Mouse (Mus musculus): Measurements from ENCODE around the gene Olfr1220. TPM values are rescaled to one million over a fixed set of nuclear protein-coding genes. Genes with fewer than 3 reads are reported as not detected.

Olfr1220 gene
- polyA plus RNA-seq (2014; fragmentation: Illumina TruSeq; extraction: RNeasy Lipid Tissue Mini Kit (QIAGEN cat#74804)): not detected

GRCm38 (mm10) chr2:89106735-89107134 lies at the start of gene Olfr1220:
Olfr1220 (minus strand) TSS chr2:89106835.

GRCm38 (mm10) chr2:89151460-89151859 lies 44.8 kb upstream of the Olfr1220 start, which contains the start of gene Olfr1223:
Olfr1223 (minus strand) TSS chr2:89151560.

GRCm38 (mm10) chr2:89132954-89133353 lies 26.3 kb upstream of the Olfr1220 start, which contains the start of gene Olfr1222:
Olfr1222 (minus strand) TSS chr2:89133054.

GRCm38 (mm10) chr2:89117183-89117582 lies 10.5 kb upstream of the Olfr1220 start, which contains the start of gene Olfr1221:
Olfr1221 (minus strand) TSS chr2:89117283.

GRCm38 (mm10) chr2:89083413-89083812 lies 23.2 kb downstream of the Olfr1220 start, which contains the start of gene Olfr1219:
Olfr1219 (minus strand) TSS chr2:89083513.

GRCm38 (mm10) chr2:89061087-89061486 lies 45.5 kb downstream of the Olfr1220 start, which contains the start of gene Olfr1218:
Olfr1218 (minus strand) TSS chr2:89061187.

Other genes starting within 250 kb of the Olfr1220 start
- not detected for gene Olfr1206, start 243.6 kb downstream of the Olfr1220 start, polyA plus RNA-seq (2014; fragmentation: Illumina TruSeq; extraction: RNeasy Lipid Tissue Mini Kit (QIAGEN cat#74804))
- gene Olfr1208, start 204.5 kb downstream of the Olfr1220 start, polyA plus RNA-seq (2014; fragmentation: Illumina TruSeq; extraction: RNeasy Lipid Tissue Mini Kit (QIAGEN cat#74804)): not detected
- not detected for gene Olfr1209, start 191.7 kb downstream of the Olfr1220 start, polyA plus RNA-seq (2014; fragmentation: Illumina TruSeq; extraction: RNeasy Lipid Tissue Mini Kit (QIAGEN cat#74804))
- not detected for gene Olfr1211, start 168.7 kb downstream of the Olfr1220 start, polyA plus RNA-seq (2014; fragmentation: Illumina TruSeq; extraction: RNeasy Lipid Tissue Mini Kit (QIAGEN cat#74804))
- gene Olfr1212, start 152.9 kb downstream of the Olfr1220 start, polyA plus RNA-seq (2014; fragmentation: Illumina TruSeq; extraction: RNeasy Lipid Tissue Mini Kit (QIAGEN cat#74804)): not detected
- not detected for gene Gm13762, start 126.6 kb downstream of the Olfr1220 start, polyA plus RNA-seq (2014; fragmentation: Illumina TruSeq; extraction: RNeasy Lipid Tissue Mini Kit (QIAGEN cat#74804))
- not detected for gene Olfr1214, start 114.2 kb downstream of the Olfr1220 start, polyA plus RNA-seq (2014; fragmentation: Illumina TruSeq; extraction: RNeasy Lipid Tissue Mini Kit (QIAGEN cat#74804))
- gene Olfr1215, start 99.9 kb downstream of the Olfr1220 start, polyA plus RNA-seq (2014; fragmentation: Illumina TruSeq; extraction: RNeasy Lipid Tissue Mini Kit (QIAGEN cat#74804)): not detected
- not detected for gene Olfr1216, start 88.5 kb downstream of the Olfr1220 start, polyA plus RNA-seq (2014; fragmentation: Illumina TruSeq; extraction: RNeasy Lipid Tissue Mini Kit (QIAGEN cat#74804))
- not detected for gene Olfr1217, start 74.8 kb downstream of the Olfr1220 start, polyA plus RNA-seq (2014; fragmentation: Illumina TruSeq; extraction: RNeasy Lipid Tissue Mini Kit (QIAGEN cat#74804))
- not detected for gene Olfr1218, start 45.6 kb downstream of the Olfr1220 start, polyA plus RNA-seq (2014; fragmentation: Illumina TruSeq; extraction: RNeasy Lipid Tissue Mini Kit (QIAGEN cat#74804))
- gene Olfr1219, start 23.3 kb downstream of the Olfr1220 start, polyA plus RNA-seq (2014; fragmentation: Illumina TruSeq; extraction: RNeasy Lipid Tissue Mini Kit (QIAGEN cat#74804)): not detected
- gene Olfr1221, start 10.4 kb upstream of the Olfr1220 start, polyA plus RNA-seq (2014; fragmentation: Illumina TruSeq; extraction: RNeasy Lipid Tissue Mini Kit (QIAGEN cat#74804)): not detected
- gene Olfr1222, start 26.2 kb upstream of the Olfr1220 start, polyA plus RNA-seq (2014; fragmentation: Illumina TruSeq; extraction: RNeasy Lipid Tissue Mini Kit (QIAGEN cat#74804)): not detected
- not detected for gene Olfr1223, start 44.7 kb upstream of the Olfr1220 start, polyA plus RNA-seq (2014; fragmentation: Illumina TruSeq; extraction: RNeasy Lipid Tissue Mini Kit (QIAGEN cat#74804))
- not detected for gene Olfr1224-ps1, start 57.3 kb upstream of the Olfr1220 start, polyA plus RNA-seq (2014; fragmentation: Illumina TruSeq; extraction: RNeasy Lipid Tissue Mini Kit (QIAGEN cat#74804))
- gene Olfr1225, start 67.8 kb upstream of the Olfr1220 start, polyA plus RNA-seq (2014; fragmentation: Illumina TruSeq; extraction: RNeasy Lipid Tissue Mini Kit (QIAGEN cat#74804)): not detected
- not detected for gene Olfr1226, start 93.2 kb upstream of the Olfr1220 start, polyA plus RNA-seq (2014; fragmentation: Illumina TruSeq; extraction: RNeasy Lipid Tissue Mini Kit (QIAGEN cat#74804))
- gene Olfr1228, start 147.2 kb upstream of the Olfr1220 start, polyA plus RNA-seq (2014; fragmentation: Illumina TruSeq; extraction: RNeasy Lipid Tissue Mini Kit (QIAGEN cat#74804)): not detected
- gene Olfr1229, start 181.2 kb upstream of the Olfr1220 start, polyA plus RNA-seq (2014; fragmentation: Illumina TruSeq; extraction: RNeasy Lipid Tissue Mini Kit (QIAGEN cat#74804)): not detected
- not detected for gene Olfr1230, start 190.4 kb upstream of the Olfr1220 start, polyA plus RNA-seq (2014; fragmentation: Illumina TruSeq; extraction: RNeasy Lipid Tissue Mini Kit (QIAGEN cat#74804))
- gene Olfr1231, start 200.2 kb upstream of the Olfr1220 start, polyA plus RNA-seq (2014; fragmentation: Illumina TruSeq; extraction: RNeasy Lipid Tissue Mini Kit (QIAGEN cat#74804)): not detected
- not detected for gene Olfr1232, start 222.8 kb upstream of the Olfr1220 start, polyA plus RNA-seq (2014; fragmentation: Illumina TruSeq; extraction: RNeasy Lipid Tissue Mini Kit (QIAGEN cat#74804))
- not detected for gene Olfr1233, start 235.6 kb upstream of the Olfr1220 start, polyA plus RNA-seq (2014; fragmentation: Illumina TruSeq; extraction: RNeasy Lipid Tissue Mini Kit (QIAGEN cat#74804))

Data from ovary, adult 10 weeks (tissue).